Mouse (Mus musculus) hindbrain, embryonic 13.5 days (tissue): ENCODE measurements around the gene Bcl7c. TPM values are rescaled to one million over a fixed set of nuclear protein-coding genes. Genes with fewer than 3 reads are reported as not detected.
A peak's percentile ranks its signal among the peaks of the same experiment; 100 is the strongest.
"Not testable (repeated sequence)": the region's sequence is repeated elsewhere in the genome, so short reads cannot be mapped to it uniquely, and the experiment has no call there.

Experiments used
- ATAC-seq: fragments of 200-750 bp; cut with Nextera tagmentation; 2 replicates; pipeline ENCODE4 v1.8.0; 2017; ENCODE audit warnings: moderate TSS enrichment; ENCODE audit not compliant: low FRiP score
- H3K27ac ChIP-seq: fragments of 300-500 bp; sonication (generic); 2 replicates; pipeline ENCODE4 v1.5.1; 2015; ENCODE audit warnings: inconsistent platforms, mild to moderate bottlenecking, moderate library complexity
- H3K27me3 ChIP-seq: fragments of 300-500 bp; sonication (generic); 2 replicates; pipeline ENCODE4 v1.6.1; 2015; ENCODE audit warnings: mild to moderate bottlenecking, inconsistent platforms
- H3K36me3 ChIP-seq: fragments of 300-500 bp; sonication (generic); 2 replicates; pipeline ENCODE4 v1.6.1; 2015; ENCODE audit warnings: mild to moderate bottlenecking, inconsistent platforms
- H3K4me1 ChIP-seq: fragments of 300-500 bp; sonication (generic); replicated peaks from 2 replicates; pipeline ENCODE4 v1.6.1; 2015; ENCODE audit warnings: inconsistent platforms
- H3K4me2 ChIP-seq: fragments of 300-500 bp; sonication (generic); 2 replicates; pipeline ENCODE4 v1.6.1; 2015; ENCODE audit warnings: inconsistent platforms, mild to moderate bottlenecking, moderate library complexity
- H3K4me3 ChIP-seq: fragments of 300-500 bp; sonication (generic); 2 replicates; pipeline ENCODE4 v1.5.1; 2015; ENCODE audit warnings: mild to moderate bottlenecking, inconsistent platforms
- H3K9ac ChIP-seq: fragments of 300-500 bp; sonication (generic); 2 replicates; pipeline ENCODE4 v1.6.1; 2015; ENCODE audit warnings: mild to moderate bottlenecking, inconsistent platforms
- H3K9me3 ChIP-seq: fragments of 300-500 bp; sonication (generic); 2 replicates; pipeline ENCODE4 v1.6.1; 2016; ENCODE audit warnings: inconsistent platforms
- WGBS: fragments of 180-500 bp; shearing (Covaris S2); methylation state at CpG from one replicate; pipeline ENCODE4 v1.1.7; 2015; 5-methylcytosine and 5-hydroxymethylcytosine counted together
- polyA plus RNA-seq: library from polyadenylated mRNA; unstranded; fragments of >200 nt; fragmentation: Nextera tagmentation; extraction: Ambion mirVana; gene quantifications from 2 replicates; pipeline ENCODE4 v1.2.1, GENCODE M21; 2015

The Bcl7c gene
- polyA plus RNA-seq, 1 experiment from 2014 or later: 47.0 TPM

DNA sequence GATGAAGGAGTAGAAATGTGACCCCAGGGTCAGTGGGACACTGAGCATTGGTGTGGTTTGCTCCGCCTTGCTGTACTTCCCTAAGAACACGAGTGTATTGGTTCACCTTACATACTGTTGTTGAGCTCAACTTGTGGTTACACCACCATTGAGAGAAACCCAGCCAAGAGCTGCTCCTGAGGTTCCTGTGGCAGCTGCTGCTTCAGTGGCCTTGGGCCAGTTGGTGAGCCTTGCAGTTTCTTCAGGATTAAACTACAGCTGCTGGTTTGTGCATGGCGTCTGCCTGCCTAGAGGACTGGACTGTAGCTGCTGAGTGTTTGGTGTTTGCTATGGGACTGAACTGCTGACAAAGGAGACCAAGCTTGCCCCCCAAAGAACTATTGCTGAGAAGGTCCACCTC lies 2.7 kb upstream of the Bcl7c start:
- Histone ChIP-seq H3K9ac (no peak overlapping the region), H3K4me3 (no peak overlapping the region), H3K27me3 (0 out of 2 replicates have a peak, but pooled peaks cover 3% of the 10 kb centered on the region), H3K4me1 (peaks cover 38% of the 10 kb centered on the region), H3K9me3 (no peaks in the 10 kb centered on the region), H3K4me2 (no peak overlapping the region), H3K36me3 (peaks cover 1% of the 10 kb centered on the region; the same call in 1 of the 2 replicates), H3K27ac (no peak overlapping the region)
- no peak for ATAC-seq
- 73% methylated on average over 3 of the region's 3 CpGs for WGBS

DNA sequence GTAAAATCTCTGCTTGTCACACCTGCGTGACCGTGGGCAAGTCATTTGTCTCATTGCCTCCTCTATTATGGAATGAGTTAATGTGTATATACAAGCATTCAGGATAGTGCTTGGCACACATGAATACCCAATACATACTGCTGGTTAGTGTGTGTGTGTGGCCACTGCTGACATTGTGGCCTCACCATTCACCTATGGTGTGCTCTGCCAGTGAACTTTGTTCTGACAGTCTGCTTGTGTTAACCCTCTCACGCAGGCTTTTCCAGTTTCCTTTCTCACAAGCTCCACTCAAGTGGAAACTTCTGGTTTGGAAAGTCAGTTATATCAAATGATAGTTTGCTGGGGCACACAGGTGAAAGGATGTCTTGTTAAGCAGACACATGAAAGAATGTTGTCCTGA lies 2.3 kb upstream of the Bcl7c start:
- peaks cover 43% of the 10 kb centered on the region for H3K4me1 ChIP-seq
- H3K27ac ChIP-seq: no peak overlapping the region
- no peak overlapping the region for H3K9ac ChIP-seq
- H3K4me3 ChIP-seq: no peak overlapping the region
- ATAC-seq: no peak
- 93% methylated on average over 3 of the region's 3 CpGs for WGBS
- 0 out of 2 replicates have a peak, but pooled peaks cover under 1% of the 10 kb centered on the region for H3K27me3 ChIP-seq
- H3K36me3 ChIP-seq: peaks cover 6% of the 10 kb centered on the region
- H3K9me3 ChIP-seq: no peaks in the 10 kb centered on the region
- no peak overlapping the region for H3K4me2 ChIP-seq

DNA sequence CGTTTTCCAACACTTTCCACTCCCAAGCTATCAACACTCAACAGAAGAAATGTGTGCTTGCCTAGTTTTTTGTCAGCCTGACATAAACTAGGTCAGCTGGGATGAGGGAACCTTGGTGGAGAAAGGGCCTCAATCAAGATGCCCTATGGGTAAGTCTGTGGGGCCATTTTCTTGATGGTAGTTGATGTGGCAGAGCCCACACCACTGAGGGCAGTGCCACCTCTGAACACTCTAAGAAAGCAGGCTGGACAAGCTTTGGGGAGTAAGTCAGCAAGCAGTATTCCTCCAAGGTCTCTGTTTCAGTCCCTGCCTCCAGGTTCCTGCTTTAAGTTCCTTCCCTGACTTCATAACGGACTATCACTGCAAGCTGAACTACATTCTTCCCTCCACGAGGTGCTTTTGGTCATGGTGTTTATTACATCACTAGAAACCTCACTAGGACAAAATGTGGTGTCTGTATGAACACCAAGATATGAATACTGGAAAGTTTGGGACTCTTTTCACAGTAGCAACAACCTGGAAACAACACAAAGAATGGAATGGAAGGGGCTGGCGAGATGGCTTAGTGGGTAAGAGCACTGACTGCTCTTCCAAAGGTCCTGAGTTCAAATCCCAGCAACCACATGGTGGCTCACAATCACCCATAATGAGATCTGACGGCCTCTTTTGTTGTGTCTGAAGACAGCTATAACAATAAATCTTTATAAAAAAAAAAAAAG lies 687 bp upstream of the Bcl7c start:
- Histone ChIP-seq H3K27me3 (no peaks in the 10 kb centered on the region), H3K36me3 (peaks cover 21% of the 10 kb centered on the region), H3K27ac (peak overlapping the region; percentile 95; the same call in 1 of the 2 replicates), H3K4me3 (peak overlapping the region; percentile 80), H3K9ac (no peak overlapping the region), H3K4me2 (peak overlapping the region; percentile 69), H3K4me1 (peaks cover 51% of the 10 kb centered on the region), H3K9me3 (no peaks in the 10 kb centered on the region)
- 80% methylated on average over 5 of the region's 5 CpGs for WGBS
- no peak for ATAC-seq

DNA sequence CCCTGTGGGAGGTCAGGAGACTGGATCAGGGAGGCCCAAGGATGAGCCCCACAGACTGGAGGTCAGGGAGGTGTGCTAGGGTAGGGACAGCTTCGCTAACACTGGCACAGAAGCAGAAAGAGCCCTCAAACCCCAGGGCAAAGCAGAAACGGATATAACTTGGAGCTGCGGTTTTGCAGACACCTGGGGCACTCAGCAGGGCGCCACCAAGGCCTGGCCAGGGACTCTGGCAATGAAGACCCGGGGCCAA lies 851 bp downstream of the Bcl7c start:
- Histone ChIP-seq H3K9me3 (no peaks in the 10 kb centered on the region), H3K4me2 (peak overlapping the region; percentile 69), H3K4me1 (peaks cover 45% of the 10 kb centered on the region), H3K27me3 (no peaks in the 10 kb centered on the region), H3K4me3 (peak overlapping the region; percentile 80), H3K27ac (peak overlapping the region; percentile 95), H3K36me3 (peaks cover 36% of the 10 kb centered on the region), H3K9ac (peak overlapping the region; percentile 92)
- 0% methylated on average over 5 of the region's 5 CpGs for WGBS
- peak; percentile 8; the same call in 1 of the 2 replicates for ATAC-seq

DNA sequence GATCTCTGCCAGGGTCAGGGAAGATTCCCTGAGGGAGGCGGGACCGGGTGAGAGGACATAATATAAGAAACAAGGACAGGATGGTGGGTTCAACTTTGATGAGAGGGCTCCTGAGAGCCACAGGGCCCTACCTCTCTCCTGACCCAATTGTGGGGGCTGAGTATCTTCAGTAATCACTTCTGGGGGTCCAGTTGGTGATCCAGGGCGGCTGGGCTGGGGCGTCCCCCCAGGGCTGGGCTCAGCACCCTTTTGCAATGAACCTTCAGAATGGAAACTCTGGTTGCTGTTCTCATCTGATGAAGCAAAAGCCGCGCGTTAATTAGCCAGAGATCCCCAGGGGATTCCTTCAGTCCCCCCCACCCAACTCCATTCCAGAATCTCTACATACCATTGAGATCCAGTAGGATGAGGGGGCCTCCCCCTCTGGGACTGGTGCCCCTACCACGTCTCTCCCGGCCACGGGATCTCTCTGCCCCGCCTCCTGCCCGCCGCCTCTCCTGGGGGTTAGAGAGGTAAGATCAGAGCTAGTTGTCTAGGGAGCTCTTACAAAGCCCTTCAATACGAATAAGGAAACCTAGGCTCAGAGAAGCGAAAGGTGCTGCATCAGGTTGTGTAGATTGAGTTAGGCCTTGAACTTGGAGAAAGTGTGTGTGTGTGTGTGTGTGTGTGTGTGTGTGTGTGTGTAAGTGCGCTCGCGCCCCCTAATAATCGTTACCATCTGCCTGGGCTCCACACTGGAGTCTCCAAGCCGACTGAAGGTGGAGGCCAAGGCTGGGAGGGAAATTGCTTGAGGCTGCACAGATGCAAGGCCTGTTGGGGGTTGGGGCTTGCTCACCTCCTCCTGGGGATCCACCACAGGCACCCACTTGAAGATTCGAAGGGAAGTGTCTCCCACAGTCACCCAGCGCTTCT lies 1.4 kb downstream of the Bcl7c start:
- peaks cover 39% of the 10 kb centered on the region for H3K36me3 ChIP-seq
- H3K4me1 ChIP-seq: peaks cover 39% of the 10 kb centered on the region
- H3K9me3 ChIP-seq: no peaks in the 10 kb centered on the region
- peak overlapping the region; percentile 92 for H3K9ac ChIP-seq
- peak overlapping the region; percentile 95 for H3K27ac ChIP-seq
- no peaks in the 10 kb centered on the region for H3K27me3 ChIP-seq
- peak overlapping the region; percentile 80 for H3K4me3 ChIP-seq
- WGBS: 34% methylated on average over 22 of the region's 22 CpGs
- ATAC-seq: 0 out of 2 replicates have a peak, but pooled peaks have one; percentile 4
- H3K4me2 ChIP-seq: peak overlapping the region; percentile 69

DNA sequence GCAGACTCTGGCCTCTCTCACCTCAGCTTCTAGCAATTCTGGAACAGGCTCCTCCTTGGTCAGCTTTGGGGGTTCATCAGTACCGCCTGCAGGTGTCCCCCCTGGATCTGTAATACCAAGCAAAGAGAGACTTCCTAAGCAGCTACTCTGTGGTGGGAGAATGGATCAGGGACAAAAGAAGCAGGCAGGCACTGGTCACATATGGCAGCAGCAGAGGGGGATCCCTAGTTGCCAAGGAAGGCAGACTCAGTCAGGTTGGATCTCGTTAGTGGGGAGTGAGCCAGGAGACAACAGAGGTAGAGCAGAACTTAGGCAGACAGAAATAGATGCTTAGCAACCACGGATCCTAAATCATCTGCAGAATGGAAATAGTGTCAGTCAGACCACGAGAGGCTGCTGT lies 3.0 kb downstream of the Bcl7c start:
- 84% methylated on average over 4 of the region's 4 CpGs for WGBS
- no peak overlapping the region for H3K4me3 ChIP-seq
- H3K36me3 ChIP-seq: peaks cover 52% of the 10 kb centered on the region
- H3K4me1 ChIP-seq: peaks cover 35% of the 10 kb centered on the region
- no peaks in the 10 kb centered on the region for H3K9me3 ChIP-seq
- H3K4me2 ChIP-seq: no peak overlapping the region
- no peak overlapping the region for H3K27ac ChIP-seq
- no peak for ATAC-seq
- no peaks in the 10 kb centered on the region for H3K27me3 ChIP-seq
- H3K9ac ChIP-seq: 0 out of 2 replicates have a peak overlapping the region, but pooled peaks have one; percentile 92

DNA sequence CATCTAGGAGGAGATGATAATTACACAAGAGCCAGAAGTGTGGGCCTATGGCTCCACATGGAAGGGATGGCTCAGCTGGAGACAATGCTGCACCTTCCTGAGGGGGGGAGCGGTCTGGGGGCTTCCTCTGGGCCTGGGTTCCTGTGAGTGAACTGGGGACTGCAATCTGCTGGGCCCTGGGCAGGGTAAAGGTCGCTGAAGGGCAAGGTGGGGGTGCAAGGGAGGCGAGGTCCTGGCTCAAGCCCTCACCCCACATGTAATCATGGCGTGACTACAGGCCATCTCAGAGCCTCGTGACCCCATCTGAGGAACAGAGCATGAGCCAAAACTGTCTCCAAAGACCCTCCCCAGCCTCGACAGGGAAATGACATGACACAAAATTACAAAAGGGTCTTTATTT lies 4.1 kb downstream of the Bcl7c start:
- Histone ChIP-seq H3K36me3 (peaks cover 63% of the 10 kb centered on the region), H3K27ac (no peak overlapping the region), H3K4me1 (peaks cover 35% of the 10 kb centered on the region), H3K27me3 (no peaks in the 10 kb centered on the region), H3K4me3 (no peak overlapping the region), H3K9ac (no peak overlapping the region), H3K9me3 (no peaks in the 10 kb centered on the region), H3K4me2 (no peak overlapping the region)
- WGBS: 78% methylated on average over 6 of the region's 6 CpGs
- ATAC-seq: no peak

DNA sequence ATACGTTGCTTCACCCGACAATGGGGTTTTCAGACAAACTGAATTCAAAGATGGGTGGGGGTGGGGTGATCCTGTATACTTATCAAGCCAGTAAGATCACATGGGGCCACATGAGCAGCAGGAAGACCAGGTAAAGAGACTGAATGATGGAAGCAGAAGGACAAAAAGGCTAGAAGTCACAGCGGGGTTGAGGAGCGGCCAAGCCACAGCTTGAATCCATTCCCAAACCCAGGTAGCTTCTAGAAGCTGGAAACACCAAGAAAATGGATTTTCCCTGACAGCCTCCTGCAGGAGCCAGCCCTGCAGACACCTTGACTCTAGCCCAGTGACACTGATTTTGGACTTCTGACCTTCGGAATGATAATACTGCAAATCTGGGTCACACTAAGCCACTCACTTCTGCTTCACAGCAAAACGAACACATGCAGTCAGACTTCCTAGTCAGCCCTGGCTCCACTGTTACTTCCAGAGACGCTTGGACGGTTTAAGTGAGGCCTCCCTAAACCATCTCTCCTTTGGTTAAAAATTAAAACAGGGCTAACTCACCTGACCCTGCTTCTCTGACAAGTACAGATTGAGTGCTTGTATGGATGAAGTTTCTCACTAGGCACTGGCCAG lies 5.1 kb downstream of the Bcl7c start:
- Histone ChIP-seq H3K27ac (no peak overlapping the region), H3K36me3 (peaks cover 67% of the 10 kb centered on the region), H3K4me1 (peaks cover 28% of the 10 kb centered on the region), H3K4me2 (no peak overlapping the region), H3K27me3 (no peaks in the 10 kb centered on the region), H3K4me3 (no peak overlapping the region), H3K9ac (no peak overlapping the region), H3K9me3 (no peaks in the 10 kb centered on the region)
- 92% methylated on average over 8 of the region's 8 CpGs for WGBS
- no peak for ATAC-seq

DNA sequence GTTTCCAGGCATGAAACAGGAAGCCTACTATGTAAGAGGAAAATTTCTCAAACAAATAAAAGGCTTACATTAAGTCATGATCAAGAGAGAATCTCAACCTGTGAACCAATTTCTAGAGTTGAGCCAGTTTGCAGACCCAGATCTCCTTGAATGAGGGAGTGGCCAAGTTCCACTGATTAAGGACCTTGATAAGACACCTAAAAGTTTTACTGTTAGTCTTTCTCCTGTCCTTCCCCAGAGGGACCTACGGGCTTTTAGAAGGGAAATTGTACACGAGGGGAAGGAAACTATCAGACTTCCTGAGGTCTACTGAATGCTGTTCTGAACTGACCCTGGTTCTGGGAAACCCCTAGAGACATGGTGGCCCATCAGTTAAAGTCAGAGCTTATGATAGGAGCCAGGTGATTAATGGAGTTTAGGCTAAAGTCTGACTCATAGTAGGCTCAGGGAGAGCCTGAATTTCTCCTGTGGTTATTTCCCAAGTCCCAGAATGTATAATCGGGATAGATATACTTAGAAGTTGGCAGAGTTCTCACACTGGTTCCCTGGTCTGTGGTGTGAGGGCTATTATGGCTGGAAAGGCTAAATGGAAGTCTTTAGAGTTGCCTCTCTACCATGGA lies 7.9 kb downstream of the Bcl7c start:
- Histone ChIP-seq H3K4me1 (peaks cover 6% of the 10 kb centered on the region; the same call in 1 of the 2 replicates), H3K27me3 (no peaks in the 10 kb centered on the region), H3K27ac (no peak overlapping the region), H3K36me3 (peaks cover 66% of the 10 kb centered on the region), H3K4me2 (no peak overlapping the region), H3K9ac (no peak overlapping the region), H3K9me3 (no peaks in the 10 kb centered on the region), H3K4me3 (no peak overlapping the region)
- ATAC-seq: no peak
- 89% methylated on average over 3 of the region's 3 CpGs for WGBS

DNA sequence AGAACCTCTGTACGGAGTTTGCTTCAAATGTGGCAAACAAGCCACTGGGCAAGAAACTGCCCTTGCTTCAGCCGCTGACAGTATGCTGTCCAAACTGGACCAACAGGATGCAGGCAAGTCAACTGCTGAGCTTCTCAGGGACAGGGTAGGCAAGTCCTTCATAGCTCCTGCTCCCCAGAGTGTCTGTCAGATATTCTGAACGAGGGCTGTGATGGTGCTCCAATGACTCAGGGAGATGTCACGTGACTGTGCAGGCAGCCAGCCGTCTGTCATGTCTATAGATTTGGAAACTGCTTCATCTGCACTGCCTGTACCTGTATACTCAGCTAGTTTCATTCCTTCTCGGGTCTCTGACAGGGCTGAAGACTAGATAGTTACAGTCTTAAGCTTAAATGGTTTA lies 9.7 kb downstream of the Bcl7c start:
- H3K27ac ChIP-seq: no peak overlapping the region
- WGBS: 86% methylated on average over 6 of the region's 6 CpGs

DNA sequence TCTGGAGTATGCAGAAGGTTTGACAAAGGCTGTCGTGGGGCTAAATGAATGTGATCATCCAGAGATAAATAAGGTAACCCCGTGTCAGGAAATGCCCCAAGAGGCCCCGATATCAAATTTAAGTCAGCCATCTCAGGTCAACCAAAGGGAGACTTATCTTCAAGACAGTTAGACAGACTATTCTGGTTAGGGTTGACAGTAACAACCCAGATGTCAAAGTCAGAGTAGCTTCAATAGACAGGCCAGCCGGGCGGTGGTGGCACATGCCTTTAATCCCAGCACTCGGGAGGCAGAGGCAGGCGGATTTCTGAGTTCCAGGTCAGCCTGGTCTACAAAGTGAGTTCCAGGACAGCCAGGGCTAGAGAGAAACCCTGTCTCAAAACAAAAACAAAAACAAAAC lies 15.0 kb downstream of the Bcl7c start:
- ATAC-seq, H3K4me1 ChIP-seq, H3K9ac ChIP-seq, H3K27ac ChIP-seq, H3K4me3 ChIP-seq, H3K9me3 ChIP-seq, H3K4me2 ChIP-seq, H3K27me3 ChIP-seq: not testable (repeated sequence)
- H3K36me3 ChIP-seq: peaks cover 16% of the 10 kb centered on the region
- WGBS: 92% methylated on average over 7 of the region's 7 CpGs

More for the DNA sequence above, 9.7 kb downstream of the Bcl7c start:
- no peaks in the 10 kb centered on the region for H3K9me3 ChIP-seq
- no peaks in the 10 kb centered on the region for H3K27me3 ChIP-seq
- H3K36me3 ChIP-seq: peaks cover 56% of the 10 kb centered on the region
- ATAC-seq: no peak
- no peak overlapping the region for H3K4me3 ChIP-seq
- no peaks in the 10 kb centered on the region for H3K4me1 ChIP-seq
- H3K9ac ChIP-seq: no peak overlapping the region
- no peak overlapping the region for H3K4me2 ChIP-seq

DNA sequence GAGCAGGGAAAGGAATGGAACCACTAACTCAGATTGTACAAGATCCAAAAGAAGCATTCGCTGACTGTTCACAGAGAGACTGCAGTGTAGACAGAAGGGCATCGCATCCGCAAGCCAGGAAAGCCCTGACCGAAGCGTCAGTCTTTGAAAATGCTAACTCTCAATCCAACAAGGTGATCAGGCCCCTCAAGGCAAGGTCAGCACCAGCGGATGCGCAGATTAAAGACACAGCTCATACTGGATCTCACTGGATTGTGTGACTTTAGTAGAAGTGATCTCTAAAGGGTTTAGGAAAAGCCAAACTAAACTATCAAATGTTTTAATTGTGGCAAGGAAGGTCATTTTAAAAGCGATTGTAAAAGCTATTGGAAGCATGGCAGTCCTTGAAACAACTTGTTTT lies 15.4 kb downstream of the Bcl7c start:
- ATAC-seq: no peak
- Histone ChIP-seq H3K27ac (no peak overlapping the region), H3K9me3 (no peaks in the 10 kb centered on the region), H3K36me3 (peaks cover 16% of the 10 kb centered on the region), H3K27me3 (no peaks in the 10 kb centered on the region), H3K4me3 (no peak overlapping the region), H3K9ac (no peak overlapping the region), H3K4me1 (peaks cover 9% of the 10 kb centered on the region), H3K4me2 (no peak overlapping the region)
- WGBS: 95% methylated on average over 8 of the region's 8 CpGs
